Mouse (Mus musculus): ENCODE measurements around the gene Rbm31y. TPM values are rescaled to one million over a fixed set of nuclear protein-coding genes. Genes with fewer than 3 reads are reported as not detected.
"Not testable (repeated sequence)": the region's sequence is repeated elsewhere in the genome, so short reads cannot be mapped to it uniquely, and the experiment has no call there.

Gene Rbm31y
- polyA plus RNA-seq (2012; rRNA removed) (not detected in 2 replicates), polyA plus RNA-seq (2014; fragmentation: Nextera tagmentation; extraction: Ambion mirVana) (not detected in 2 replicates)

- H3K27ac ChIP-seq (replicated peaks; ENCODE audit: low read depth, low read length); H3K4me2 ChIP-seq (replicated peaks; ENCODE audit: low read depth, low read length, severe bottlenecking); H3K9me3 ChIP-seq (ENCODE audit: control insufficient read depth, low read length); ATAC-seq (ENCODE audit: low FRiP score, low read depth); H3K4me1 ChIP-seq (ENCODE audit: control insufficient read depth, insufficient read depth, low read length); DNase-seq (ENCODE audit: low spot score); H3K27me3 ChIP-seq (ENCODE audit: control insufficient read depth, insufficient read depth, low read length); H3K36me3 ChIP-seq (ENCODE audit: control insufficient read depth, insufficient read depth, low read length); H3K4me3 ChIP-seq (replicated peaks; ENCODE audit: low read length); H3K9ac ChIP-seq (ENCODE audit: low read depth, low read length, severe bottlenecking): not testable (repeated sequence)
- no CpG with 5 or more reads among the region's 11 CpGs for WGBS
These were observed at the start of gene Rbm31y for GRCm38 (mm10) chrY:17400461-17400860. Gene Rbm31y, plus strand, starts transcription at chrY:17400761.
